Mouse (Mus musculus) thymus, adult 2 months (tissue): ENCODE results near the gene Inhbc.

Experiments used
- CTCF ChIP-seq: fragments of 200-500 bp; IDR thresholded peaks from 2 replicates; pipeline ENCODE4 v1.5.1; 2012; ENCODE audit warnings: mild to moderate bottlenecking, control low read depth, low read length, moderate library complexity, borderline replicate concordance; ENCODE audit not compliant: control insufficient read depth, poor library complexity, insufficient read depth; ENCODE audit errors: extremely low read depth
- POLR2A ChIP-seq: fragments of 200-500 bp; IDR thresholded peaks from 2 replicates; pipeline ENCODE4 v1.6.1; 2012; ENCODE audit warnings: mild to moderate bottlenecking, low read length, control low read depth, moderate library complexity; ENCODE audit not compliant: control insufficient read depth, poor library complexity, insufficient read depth; ENCODE audit errors: extremely low read depth

DNA sequence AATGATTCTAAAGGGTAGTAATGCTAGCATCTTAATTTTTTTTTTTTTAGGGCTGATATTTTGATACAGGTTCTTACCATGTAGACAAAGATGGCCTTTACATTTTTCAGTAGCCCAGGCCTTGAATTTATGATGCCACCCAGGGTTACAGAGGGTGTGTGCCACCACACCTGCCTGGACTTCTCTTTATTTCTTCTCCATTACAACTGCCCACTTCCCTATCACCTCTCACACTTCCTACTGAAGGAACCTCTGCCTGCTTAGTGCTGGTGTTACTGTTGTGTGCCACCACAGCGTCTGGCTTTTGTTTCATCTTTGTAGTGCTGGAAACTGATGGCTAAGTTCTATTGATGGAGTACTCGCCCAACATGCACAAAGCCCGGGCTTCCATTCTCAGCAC is 9.5 kb downstream of the Inhbc start:
- no peak for TF ChIP-seq CTCF
- no peak for TF ChIP-seq POLR2A
